Mouse (Mus musculus) midbrain, embryonic 12.5 days (tissue): ENCODE data around the gene Prss46. TPM values are rescaled to one million over a fixed set of nuclear protein-coding genes. Genes with fewer than 3 reads are reported as not detected.
"Not testable (repeated sequence)": the region's sequence is repeated elsewhere in the genome, so short reads cannot be mapped to it uniquely, and the experiment has no call there.

ENCODE experiments used
- ATAC-seq: fragments of 200-750 bp; cut with Nextera tagmentation; 2 replicates; pipeline ENCODE4 v1.8.0; 2017; ENCODE audit warnings: low read depth, moderate TSS enrichment, moderate library complexity; ENCODE audit not compliant: low FRiP score
- H3K27ac ChIP-seq: fragments of 300-500 bp; sonication (generic); replicated peaks from 2 replicates; pipeline ENCODE4 v1.5.1; 2016; ENCODE audit warnings: mild to moderate bottlenecking
- H3K27me3 ChIP-seq: fragments of 300-500 bp; sonication (generic); 2 replicates; pipeline ENCODE4 v1.6.1; 2016; ENCODE audit warnings: mild to moderate bottlenecking
- H3K36me3 ChIP-seq: fragments of 300-500 bp; sonication (generic); 2 replicates; pipeline ENCODE4 v1.6.1; 2016
- H3K4me1 ChIP-seq: fragments of 300-500 bp; sonication (generic); 2 replicates; pipeline ENCODE4 v1.6.1; 2016
- H3K4me2 ChIP-seq: fragments of 300-500 bp; sonication (generic); replicated peaks from 2 replicates; pipeline ENCODE4 v1.6.1; 2016; ENCODE audit warnings: mild to moderate bottlenecking, moderate library complexity
- H3K4me3 ChIP-seq: fragments of 300-500 bp; sonication (generic); 2 replicates; pipeline ENCODE4 v1.5.1; 2016; ENCODE audit warnings: mild to moderate bottlenecking
- H3K9ac ChIP-seq: fragments of 300-500 bp; sonication (generic); replicated peaks from 2 replicates; pipeline ENCODE4 v1.6.1; 2016; ENCODE audit warnings: mild to moderate bottlenecking, moderate library complexity
- H3K9me3 ChIP-seq: fragments of 300-500 bp; sonication (generic); 2 replicates; pipeline ENCODE4 v1.6.1; 2016; ENCODE audit warnings: mild to moderate bottlenecking
- WGBS: fragments of 180-500 bp; shearing (Covaris S2); methylation state at CpG from one replicate; pipeline ENCODE4 v1.1.7; 2016; 5-methylcytosine and 5-hydroxymethylcytosine counted together
- polyA plus RNA-seq: library from polyadenylated mRNA; unstranded; fragments of >200 nt; fragmentation: Nextera tagmentation; extraction: Ambion mirVana; gene quantifications from 2 replicates; pipeline ENCODE4 v1.2.1, GENCODE M21; 2016

Gene Prss46
- not detected in 2 replicates for polyA plus RNA-seq

- no peaks in the 10 kb centered on the region for H3K36me3 ChIP-seq
Observed at GRCm38 (mm10) chr9:110844206-110844605, at the start of gene Prss46. Prss46 (plus strand) TSS chr9:110844506.

DNA sequence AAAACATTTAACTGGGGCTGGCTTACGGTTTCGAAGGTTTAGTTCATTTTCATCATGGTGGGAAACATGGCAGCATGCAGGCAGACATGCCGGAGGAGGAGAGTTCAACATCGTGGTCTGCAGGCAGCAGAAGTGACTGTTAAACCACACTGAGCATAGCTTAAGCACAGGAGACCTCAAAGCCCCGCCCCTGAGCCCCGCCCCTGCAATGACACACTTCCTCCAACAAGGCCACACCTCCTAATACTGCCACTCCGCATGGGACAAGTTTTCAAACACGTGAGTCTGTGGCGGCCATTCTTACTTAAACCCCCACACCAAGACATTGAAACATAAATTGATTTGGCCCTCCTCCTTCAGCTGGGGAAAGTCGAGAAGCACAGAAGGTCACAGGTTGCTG lies 47.3 kb upstream of the Prss46 start:
- Histone ChIP-seq H3K4me1 (no peaks in the 10 kb centered on the region), H3K4me3 (no peak overlapping the region), H3K9me3 (no peaks in the 10 kb centered on the region), H3K27ac (no peak overlapping the region), H3K27me3 (no peaks in the 10 kb centered on the region), H3K4me2 (no peak overlapping the region), H3K36me3 (no peaks in the 10 kb centered on the region), H3K9ac (no peak overlapping the region)
- no peak for ATAC-seq
- 90% methylated on average over 10 of the region's 10 CpGs for whole genome bisulfite sequencing

More at GRCm38 (mm10) chr9:110844206-110844605, at the start of gene Prss46:
- Histone ChIP-seq H3K4me3 (no peak within 1 kb of the TSS), H3K9me3 (no peaks in the 10 kb centered on the region), H3K27ac (no peak within 1 kb of the TSS), H3K4me1 (no peaks in the 10 kb centered on the region), H3K9ac (no peak within 1 kb of the TSS), H3K4me2 (no peak within 1 kb of the TSS), H3K27me3 (no peaks in the 10 kb centered on the region)
- ATAC-seq, result no peak
- 93% methylated on average over 10 of the region's 10 CpGs for WGBS

GRCm38 (mm10) chr9:110797866-110798265 lies 46.4 kb upstream of the Prss46 start, which contains the start of gene Prss42:
Prss42 (plus strand) TSS chr9:110798166.
- Histone ChIP-seq H3K4me3 (no peak within 1 kb of the TSS), H3K27me3 (no peaks in the 10 kb centered on the region), H3K4me1 (no peaks in the 10 kb centered on the region), H3K9ac (no peak within 1 kb of the TSS), H3K4me2 (no peak within 1 kb of the TSS), H3K27ac (no peak within 1 kb of the TSS), H3K36me3 (no peaks in the 10 kb centered on the region), H3K9me3 (no peaks in the 10 kb centered on the region)
- no peak for ATAC-seq
- 93% methylated on average over 14 of the region's 14 CpGs for whole genome bisulfite sequencing

- Histone ChIP-seq H3K36me3 (no peaks in the 10 kb centered on the region), H3K9ac (no peak overlapping the region), H3K4me2 (no peak overlapping the region), H3K27me3 (no peaks in the 10 kb centered on the region), H3K4me1 (no peaks in the 10 kb centered on the region), H3K4me3 (no peak overlapping the region), H3K9me3 (no peaks in the 10 kb centered on the region), H3K27ac (no peak overlapping the region)
- ATAC-seq, result no peak
- 96% methylated on average over 8 of the region's 8 CpGs for WGBS
Observed at GRCm38 (mm10) chr9:110800834-110801479, 43.3 kb upstream of the Prss46 start.

DNA sequence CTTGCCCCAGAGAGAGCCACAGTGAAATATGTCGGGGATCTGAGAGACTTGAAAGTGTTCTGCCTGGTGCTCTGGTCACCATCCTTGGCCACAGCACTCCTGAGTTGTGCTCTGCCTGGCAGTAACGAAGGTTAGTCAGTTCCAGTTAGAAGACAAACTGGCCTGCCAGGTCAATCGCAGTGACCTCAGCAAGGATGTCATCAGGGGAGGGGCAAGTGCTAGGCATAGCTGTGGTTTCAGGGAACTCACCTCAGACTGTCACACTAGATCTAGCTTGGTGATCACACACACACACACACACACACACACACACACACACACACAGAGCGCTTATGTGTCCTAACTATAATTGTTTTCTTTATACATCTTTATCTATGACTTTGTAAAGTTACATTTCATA lies 41.0 kb upstream of the Prss46 start:
- Histone ChIP-seq H3K4me3 (no peak overlapping the region), H3K36me3 (no peaks in the 10 kb centered on the region), H3K9ac (no peak overlapping the region), H3K9me3 (no peaks in the 10 kb centered on the region), H3K27me3 (no peaks in the 10 kb centered on the region), H3K4me1 (no peaks in the 10 kb centered on the region), H3K4me2 (no peak overlapping the region), H3K27ac (no peak overlapping the region)
- 80% methylated on average over 4 of the region's 4 CpGs for WGBS
- no peak for ATAC-seq

DNA sequence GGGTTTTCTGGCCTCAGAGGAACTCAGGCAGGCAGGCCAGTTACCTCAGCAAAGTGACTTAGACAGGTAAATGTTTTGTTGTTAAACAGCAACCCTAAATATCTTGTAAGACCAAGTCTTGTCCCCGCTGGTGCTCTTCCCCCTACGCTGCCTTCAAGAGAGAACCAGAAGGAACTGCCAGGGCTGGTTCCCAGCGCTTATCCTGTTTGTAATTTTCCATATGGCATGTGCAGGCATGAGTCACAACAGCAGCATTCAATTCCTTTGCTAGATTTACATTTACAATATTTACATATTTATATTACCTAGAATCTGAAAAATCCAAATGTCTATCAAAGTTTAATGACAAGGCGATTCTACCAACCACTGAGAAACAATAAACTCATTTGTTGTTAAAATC lies 34.3 kb upstream of the Prss46 start:
- no peaks in the 10 kb centered on the region for H3K4me1 ChIP-seq
- H3K27ac ChIP-seq, result no peak overlapping the region
- H3K9ac ChIP-seq, result no peak overlapping the region
- H3K4me3 ChIP-seq, result no peak overlapping the region
- ATAC-seq, result no peak
- H3K36me3 ChIP-seq, result no peaks in the 10 kb centered on the region
- no peak overlapping the region for H3K4me2 ChIP-seq
- H3K27me3 ChIP-seq, result no peaks in the 10 kb centered on the region
- WGBS, result 90% methylated on average over 4 of the region's 4 CpGs
- no peaks in the 10 kb centered on the region for H3K9me3 ChIP-seq

GRCm38 (mm10) chr9:110813789-110814188 lies 30.5 kb upstream of the Prss46 start, which contains the start of gene Prss44:
Prss44 (plus strand) TSS chr9:110813994.
- Histone ChIP-seq H3K9me3 (no peaks in the 10 kb centered on the region), H3K36me3 (no peaks in the 10 kb centered on the region), H3K4me1 (no peaks in the 10 kb centered on the region), H3K9ac (no peak within 1 kb of the TSS), H3K27ac (no peak within 1 kb of the TSS), H3K27me3 (no peaks in the 10 kb centered on the region), H3K4me3 (no peak within 1 kb of the TSS), H3K4me2 (no peak within 1 kb of the TSS)
- WGBS, result 74% methylated on average over 18 of the region's 18 CpGs
- no peak for ATAC-seq

DNA sequence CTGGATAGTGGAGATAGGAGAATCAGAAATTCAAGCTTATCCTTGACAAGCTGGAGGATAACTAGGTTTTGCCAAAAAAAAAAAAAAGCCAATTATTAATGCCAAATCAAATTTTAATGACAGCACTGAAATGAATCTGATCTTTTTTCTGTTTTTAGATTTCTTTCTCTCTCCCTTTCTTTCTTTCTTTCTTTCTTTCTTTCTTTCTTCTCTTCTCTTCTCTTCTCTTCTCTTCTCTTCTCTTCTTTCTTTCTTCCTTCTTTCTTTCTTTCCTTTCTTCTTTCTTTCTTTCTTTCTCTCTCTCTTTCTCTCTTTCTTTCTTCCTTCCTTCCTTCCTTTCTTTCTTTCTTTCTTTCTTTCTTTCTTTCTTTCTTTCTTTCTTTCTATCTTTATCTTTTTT lies 23.8 kb upstream of the Prss46 start:
- not testable (repeated sequence) for H3K27me3 ChIP-seq, H3K27ac ChIP-seq, H3K9ac ChIP-seq, H3K4me1 ChIP-seq, H3K4me2 ChIP-seq, H3K4me3 ChIP-seq, H3K36me3 ChIP-seq, H3K9me3 ChIP-seq, ATAC-seq

GRCm38 (mm10) chr9:110821436-110821835 lies 22.9 kb upstream of the Prss46 start:
- no peak overlapping the region for H3K4me2 ChIP-seq
- no peaks in the 10 kb centered on the region for H3K9me3 ChIP-seq
- no peak overlapping the region for H3K9ac ChIP-seq
- ATAC-seq, result no peak
- no peak overlapping the region for H3K27ac ChIP-seq
- H3K27me3 ChIP-seq, result no peaks in the 10 kb centered on the region
- H3K4me1 ChIP-seq, result no peaks in the 10 kb centered on the region
- WGBS, result 89% methylated on average over 7 of the region's 7 CpGs
- no peak overlapping the region for H3K4me3 ChIP-seq
- no peaks in the 10 kb centered on the region for H3K36me3 ChIP-seq

DNA sequence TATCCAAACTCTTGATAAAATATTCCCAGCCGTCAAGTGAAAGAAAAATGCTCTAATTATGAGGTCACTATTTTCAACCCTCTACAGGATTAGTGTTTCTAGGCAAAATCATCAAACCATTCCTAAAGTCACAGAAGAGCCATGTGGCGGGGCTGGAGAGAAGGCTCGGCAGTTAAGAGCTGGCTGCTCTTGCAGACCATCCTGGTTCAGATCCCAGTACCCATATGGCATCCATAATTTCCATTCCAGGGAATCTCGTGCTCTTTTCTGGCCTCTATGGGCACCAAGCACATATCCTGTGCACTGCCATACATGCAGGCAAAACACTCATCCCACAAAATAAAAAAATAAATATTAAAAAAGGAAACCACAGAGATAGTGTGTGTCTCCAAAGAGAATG lies 18.9 kb upstream of the Prss46 start:
- Histone ChIP-seq H3K4me3 (no peak overlapping the region), H3K27me3 (0 out of 2 replicates have a peak, but pooled peaks cover 4% of the 10 kb centered on the region), H3K36me3 (no peaks in the 10 kb centered on the region), H3K4me1 (no peaks in the 10 kb centered on the region), H3K9ac (no peak overlapping the region), H3K27ac (no peak overlapping the region), H3K9me3 (no peaks in the 10 kb centered on the region), H3K4me2 (no peak overlapping the region)
- no peak for ATAC-seq
- 82% methylated on average over 4 of the region's 4 CpGs for WGBS

GRCm38 (mm10) chr9:110825832-110826231 lies 18.5 kb upstream of the Prss46 start:
- Histone ChIP-seq H3K9ac (no peak overlapping the region), H3K4me2 (no peak overlapping the region), H3K27me3 (0 out of 2 replicates have a peak, but pooled peaks cover 4% of the 10 kb centered on the region), H3K9me3 (no peaks in the 10 kb centered on the region), H3K4me3 (no peak overlapping the region), H3K36me3 (no peaks in the 10 kb centered on the region), H3K4me1 (no peaks in the 10 kb centered on the region), H3K27ac (no peak overlapping the region)
- no peak for ATAC-seq
- WGBS, result 78% methylated on average over 7 of the region's 7 CpGs

DNA sequence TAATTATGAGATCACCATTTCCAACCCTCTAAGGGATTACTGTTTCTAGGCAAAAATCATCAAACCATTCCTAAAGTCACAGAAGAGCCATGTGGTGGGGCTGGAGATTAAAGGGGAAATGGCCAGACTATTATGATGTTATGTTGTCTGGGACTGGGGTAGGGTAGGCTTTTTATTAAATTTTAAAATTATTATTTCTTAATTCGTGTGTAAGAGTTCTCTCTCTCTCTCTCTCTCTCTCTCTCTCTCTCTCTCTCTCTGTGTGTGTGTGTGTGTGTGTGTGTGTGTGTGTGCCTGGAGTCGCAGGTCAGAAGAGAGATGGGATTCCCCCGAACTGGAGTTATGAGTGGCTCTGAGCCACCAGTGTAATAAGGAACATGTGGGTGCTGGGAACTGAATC lies 17.9 kb upstream of the Prss46 start, which contains the start of gene Prss43:
Gene Prss43, plus strand, starts transcription at position 301 of the 400 bp plus-strand sequence.
- no peaks in the 10 kb centered on the region for H3K4me1 ChIP-seq
- no peak within 1 kb of the TSS for H3K27ac ChIP-seq
- H3K27me3 ChIP-seq, result 0 out of 2 replicates have a peak, but pooled peaks cover 4% of the 10 kb centered on the region
- no peak within 1 kb of the TSS for H3K4me3 ChIP-seq
- ATAC-seq, result no peak
- no peak within 1 kb of the TSS for H3K4me2 ChIP-seq
- no peaks in the 10 kb centered on the region for H3K36me3 ChIP-seq
- H3K9ac ChIP-seq, result no peak within 1 kb of the TSS
- WGBS, result 91% methylated on average over 3 of the region's 3 CpGs
- H3K9me3 ChIP-seq, result no peaks in the 10 kb centered on the region

GRCm38 (mm10) chr9:110833021-110833420 lies 11.3 kb upstream of the Prss46 start:
- Histone ChIP-seq H3K4me3 (no peak overlapping the region), H3K36me3 (no peaks in the 10 kb centered on the region), H3K9me3 (no peaks in the 10 kb centered on the region), H3K9ac (no peak overlapping the region), H3K4me2 (no peak overlapping the region), H3K27ac (no peak overlapping the region), H3K27me3 (no peaks in the 10 kb centered on the region), H3K4me1 (no peaks in the 10 kb centered on the region)
- 80% methylated on average over 5 of the region's 5 CpGs for WGBS
- ATAC-seq, result no peak
